Mouse (Mus musculus): ENCODE measurements around the gene Coro7.

DNA sequence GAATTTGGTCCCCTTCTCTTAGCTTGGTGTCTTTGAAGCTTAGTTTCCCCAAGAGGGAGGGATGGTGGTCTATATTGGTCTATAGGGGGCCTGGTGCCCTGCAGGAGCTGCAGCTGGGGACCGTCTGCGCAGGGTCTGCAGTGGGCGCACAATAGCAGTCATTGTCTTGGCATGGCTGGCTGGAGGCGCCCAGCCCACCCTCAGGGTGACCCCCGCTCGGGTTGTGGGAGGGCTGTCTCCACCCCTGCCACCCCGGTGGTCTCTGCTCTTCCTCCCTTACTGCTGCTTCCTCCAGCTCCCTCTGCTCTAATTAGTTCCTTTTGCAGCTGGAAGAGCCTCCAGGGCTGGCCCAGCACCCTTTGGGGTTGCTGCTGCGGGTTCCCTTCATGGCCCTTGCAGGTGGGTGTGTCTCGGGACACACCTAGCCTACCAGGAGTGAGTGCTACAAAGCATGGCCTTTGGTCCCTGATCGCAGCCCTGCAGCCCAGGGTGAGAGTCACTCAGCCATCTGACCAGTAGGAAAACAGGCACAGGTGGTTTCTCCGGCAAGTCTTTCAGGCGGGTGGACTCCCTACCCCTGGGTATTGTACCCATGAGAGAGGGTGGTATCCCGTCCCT lies 74.0 kb downstream of the Coro7 start:
- TF ChIP-seq CTCF (IDR thresholded peaks at IDR 0.05; ENCODE audit: low read depth) = no peak
- no peak for TF ChIP-seq EP300 (IDR thresholded peaks at IDR 0.05; ENCODE audit: low read depth)
